Mouse (Mus musculus): ENCODE data around the gene Olfr65. TPM values are rescaled to one million over a fixed set of nuclear protein-coding genes. Genes with fewer than 3 reads are reported as not detected.

Gene Olfr65
- polyA plus RNA-seq, 1 experiment from 2014 or later: not detected

GRCm38 (mm10) chr7:103912969-103913511 is 9.8 kb downstream of the Olfr65 start:
- no peaks in the 10 kb centered on the region for H3K27me3 ChIP-seq
- no peak overlapping the region for H3K4me3 ChIP-seq
- WGBS: 36% methylated on average over 8 of the region's 8 CpGs
- H3K27ac ChIP-seq: no peak overlapping the region
- H3K9me3 ChIP-seq: no peaks in the 10 kb centered on the region
- H3K4me1 ChIP-seq: no peaks in the 10 kb centered on the region
- no peak overlapping the region for H3K4me2 ChIP-seq
- no peak overlapping the region for H3K9ac ChIP-seq
- H3K36me3 ChIP-seq: no peaks in the 10 kb centered on the region
- no peak for ATAC-seq (ENCODE audit: insufficient number of reproducible peaks, insufficient read depth, low FRiP score, low TSS enrichment, low read depth)

GRCm38 (mm10) chr7:103915338-103915737 is 12.1 kb downstream of the Olfr65 start:
- Histone ChIP-seq H3K4me1 (no peaks in the 10 kb centered on the region), H3K4me3 (no peak overlapping the region), H3K9ac (no peak overlapping the region), H3K4me2 (no peak overlapping the region), H3K36me3 (no peaks in the 10 kb centered on the region), H3K27me3 (no peaks in the 10 kb centered on the region), H3K27ac (no peak overlapping the region), H3K9me3 (no peaks in the 10 kb centered on the region)
- no peak for ATAC-seq (ENCODE audit: insufficient number of reproducible peaks, insufficient read depth, low FRiP score, low TSS enrichment, low read depth)

GRCm38 (mm10) chr7:103928525-103928924 is 25.2 kb downstream of the Olfr65 start, which contains the start of gene Olfr631:
Gene Olfr631, plus strand, starts transcription at chr7:103928825.
- H3K27ac ChIP-seq: no peak within 1 kb of the TSS
- H3K9me3 ChIP-seq: no peaks in the 10 kb centered on the region
- no peaks in the 10 kb centered on the region for H3K27me3 ChIP-seq
- no peaks in the 10 kb centered on the region for H3K4me1 ChIP-seq
- no peaks in the 10 kb centered on the region for H3K36me3 ChIP-seq
- H3K9ac ChIP-seq: no peak within 1 kb of the TSS
- H3K4me3 ChIP-seq: no peak within 1 kb of the TSS
- no peak for ATAC-seq (ENCODE audit: insufficient number of reproducible peaks, insufficient read depth, low FRiP score, low TSS enrichment, low read depth)
- no peak within 1 kb of the TSS for H3K4me2 ChIP-seq

GRCm38 (mm10) chr7:103934264-103934663 is 31.0 kb downstream of the Olfr65 start, which contains the start of gene Olfr632:
Gene Olfr632, plus strand, starts transcription at chr7:103934347.
- no peaks in the 10 kb centered on the region for H3K27me3 ChIP-seq
- H3K4me1 ChIP-seq: no peaks in the 10 kb centered on the region
- 77% methylated on average over 2 of the region's 2 CpGs for WGBS
- H3K4me2 ChIP-seq: no peak within 1 kb of the TSS
- no peak within 1 kb of the TSS for H3K4me3 ChIP-seq
- no peaks in the 10 kb centered on the region for H3K36me3 ChIP-seq
- H3K9ac ChIP-seq: no peak within 1 kb of the TSS
- H3K27ac ChIP-seq: no peak within 1 kb of the TSS
- no peak for ATAC-seq (ENCODE audit: insufficient number of reproducible peaks, insufficient read depth, low FRiP score, low TSS enrichment, low read depth)
- H3K9me3 ChIP-seq: no peaks in the 10 kb centered on the region

- no peaks in the 10 kb centered on the region for H3K36me3 ChIP-seq
- H3K27ac ChIP-seq: no peak overlapping the region
- no peak for ATAC-seq (ENCODE audit: insufficient number of reproducible peaks, insufficient read depth, low FRiP score, low TSS enrichment, low read depth)
- WGBS: 21% methylated on average over 2 of the region's 2 CpGs
- H3K4me2 ChIP-seq: no peak overlapping the region
- no peaks in the 10 kb centered on the region for H3K27me3 ChIP-seq
- no peaks in the 10 kb centered on the region for H3K9me3 ChIP-seq
- H3K4me3 ChIP-seq: no peak overlapping the region
- no peaks in the 10 kb centered on the region for H3K4me1 ChIP-seq
- no peak overlapping the region for H3K9ac ChIP-seq
Measured at GRCm38 (mm10) chr7:103942730-103943129, 39.4 kb downstream of the Olfr65 start.

GRCm38 (mm10) chr7:103944137-103944536 is 40.9 kb downstream of the Olfr65 start, which contains the start of gene Olfr633:
Gene Olfr633, plus strand, starts transcription at chr7:103944437.
- Histone ChIP-seq H3K27ac (no peak within 1 kb of the TSS), H3K9me3 (no peaks in the 10 kb centered on the region), H3K4me2 (no peak within 1 kb of the TSS), H3K4me3 (no peak within 1 kb of the TSS), H3K4me1 (no peaks in the 10 kb centered on the region), H3K27me3 (no peaks in the 10 kb centered on the region), H3K36me3 (no peaks in the 10 kb centered on the region), H3K9ac (no peak within 1 kb of the TSS)
- no peak for ATAC-seq (ENCODE audit: insufficient number of reproducible peaks, insufficient read depth, low FRiP score, low TSS enrichment, low read depth)

Other genes with a start within 250 kb of the Olfr65 start
- gene Olfr623, start 239.8 kb upstream of the Olfr65 start, polyA plus RNA-seq (2015; fragmentation: Nextera tagmentation; extraction: Ambion mirVana): not detected in 2 replicates
- 0.07 and 0.08 TPM in 2 replicates for gene Olfr624, start 232.3 kb upstream of the Olfr65 start, polyA plus RNA-seq (2015; fragmentation: Nextera tagmentation; extraction: Ambion mirVana)
- gene Olfr625-ps1, start 220.8 kb upstream of the Olfr65 start, polyA plus RNA-seq (2015; fragmentation: Nextera tagmentation; extraction: Ambion mirVana): not detected in 2 replicates
- gene Olfr243, start 188.8 kb upstream of the Olfr65 start, polyA plus RNA-seq (2015; fragmentation: Nextera tagmentation; extraction: Ambion mirVana): not detected in 2 replicates
- gene Olfr628, start 173.1 kb upstream of the Olfr65 start, polyA plus RNA-seq (2015; fragmentation: Nextera tagmentation; extraction: Ambion mirVana): not detected in 2 replicates
- gene Olfr629, start 158.5 kb upstream of the Olfr65 start, polyA plus RNA-seq (2015; fragmentation: Nextera tagmentation; extraction: Ambion mirVana): not detected in 2 replicates
- gene Olfr630, start 146.2 kb upstream of the Olfr65 start, polyA plus RNA-seq (2015; fragmentation: Nextera tagmentation; extraction: Ambion mirVana): not detected in 2 replicates
- gene Olfr69, start 131.9 kb upstream of the Olfr65 start, polyA plus RNA-seq (2015; fragmentation: Nextera tagmentation; extraction: Ambion mirVana): not detected in 2 replicates
- not detected in 2 replicates for gene Olfr68, start 123.8 kb upstream of the Olfr65 start, polyA plus RNA-seq (2015; fragmentation: Nextera tagmentation; extraction: Ambion mirVana)
- not detected in 2 replicates for gene Olfr67, start 111.7 kb upstream of the Olfr65 start, polyA plus RNA-seq (2015; fragmentation: Nextera tagmentation; extraction: Ambion mirVana)
- gene Hbb-bt, start 89.5 kb upstream of the Olfr65 start, polyA plus RNA-seq (2015; fragmentation: Nextera tagmentation; extraction: Ambion mirVana): 1,311 and 2,074 TPM in 2 replicates
- 2,604 and 4,415 TPM in 2 replicates for gene Hbb-bs, start 75.4 kb upstream of the Olfr65 start, polyA plus RNA-seq (2015; fragmentation: Nextera tagmentation; extraction: Ambion mirVana)
- not detected in 2 replicates for gene Hbb-bh2, start 63.0 kb upstream of the Olfr65 start, polyA plus RNA-seq (2015; fragmentation: Nextera tagmentation; extraction: Ambion mirVana)
- gene Hbb-bh1, start 60.3 kb upstream of the Olfr65 start, polyA plus RNA-seq (2015; fragmentation: Nextera tagmentation; extraction: Ambion mirVana): 46.9 and 96.8 TPM in 2 replicates
- gene Hbb-y, start 50.3 kb upstream of the Olfr65 start, polyA plus RNA-seq (2015; fragmentation: Nextera tagmentation; extraction: Ambion mirVana): 5,482 and 5,510 TPM in 2 replicates
- gene Olfr66, start 17.2 kb upstream of the Olfr65 start, polyA plus RNA-seq (2015; fragmentation: Nextera tagmentation; extraction: Ambion mirVana): not detected in 2 replicates
- not detected in 2 replicates for gene Olfr64, start 9.0 kb upstream of the Olfr65 start, polyA plus RNA-seq (2015; fragmentation: Nextera tagmentation; extraction: Ambion mirVana)
- gene Olfr631, start 25.3 kb downstream of the Olfr65 start, polyA plus RNA-seq (2015; fragmentation: Nextera tagmentation; extraction: Ambion mirVana): not detected in 2 replicates
- not detected in 2 replicates for gene Olfr632, start 30.9 kb downstream of the Olfr65 start, polyA plus RNA-seq (2015; fragmentation: Nextera tagmentation; extraction: Ambion mirVana)
- gene Olfr633, start 41.0 kb downstream of the Olfr65 start, polyA plus RNA-seq (2015; fragmentation: Nextera tagmentation; extraction: Ambion mirVana): not detected in 2 replicates
- 0.03 TPM in 1 of 2 replicates, not detected in the other for gene Olfr635, start 67.7 kb downstream of the Olfr65 start, polyA plus RNA-seq (2015; fragmentation: Nextera tagmentation; extraction: Ambion mirVana)
- gene Olfr638, start 95.3 kb downstream of the Olfr65 start, polyA plus RNA-seq (2015; fragmentation: Nextera tagmentation; extraction: Ambion mirVana): not detected in 2 replicates
- gene Olfr639, start 113.8 kb downstream of the Olfr65 start, polyA plus RNA-seq (2015; fragmentation: Nextera tagmentation; extraction: Ambion mirVana): 0.04 and 0.06 TPM in 2 replicates
- gene Olfr640, start 122.1 kb downstream of the Olfr65 start, polyA plus RNA-seq (2015; fragmentation: Nextera tagmentation; extraction: Ambion mirVana): not detected in 2 replicates
- not detected in 2 replicates for gene Olfr641, start 132.0 kb downstream of the Olfr65 start, polyA plus RNA-seq (2015; fragmentation: Nextera tagmentation; extraction: Ambion mirVana)
- gene Olfr642, start 149.2 kb downstream of the Olfr65 start, polyA plus RNA-seq (2015; fragmentation: Nextera tagmentation; extraction: Ambion mirVana): not detected in 2 replicates
- not detected in 2 replicates for gene 4930516K23Rik, start 158.0 kb downstream of the Olfr65 start, polyA plus RNA-seq (2015; fragmentation: Nextera tagmentation; extraction: Ambion mirVana)
- not detected in 2 replicates for gene Olfr644, start 168.4 kb downstream of the Olfr65 start, polyA plus RNA-seq (2015; fragmentation: Nextera tagmentation; extraction: Ambion mirVana)
- gene Olfr645, start 182.0 kb downstream of the Olfr65 start, polyA plus RNA-seq (2015; fragmentation: Nextera tagmentation; extraction: Ambion mirVana): not detected in 2 replicates
- not detected in 2 replicates for gene Olfr646, start 201.4 kb downstream of the Olfr65 start, polyA plus RNA-seq (2015; fragmentation: Nextera tagmentation; extraction: Ambion mirVana)
- 0.21 TPM in 1 of 2 replicates, not detected in the other for gene Ubqln5, start 226.3 kb downstream of the Olfr65 start, polyA plus RNA-seq (2015; fragmentation: Nextera tagmentation; extraction: Ambion mirVana)
- gene Olfr643, start 233.9 kb downstream of the Olfr65 start, polyA plus RNA-seq (2015; fragmentation: Nextera tagmentation; extraction: Ambion mirVana): not detected in 2 replicates
- gene Ubqln3, start 239.8 kb downstream of the Olfr65 start, polyA plus RNA-seq (2015; fragmentation: Nextera tagmentation; extraction: Ambion mirVana): not detected in 2 replicates
- gene Ubqlnl, start 247.1 kb downstream of the Olfr65 start, polyA plus RNA-seq (2015; fragmentation: Nextera tagmentation; extraction: Ambion mirVana): 0.31 TPM in 1 of 2 replicates, not detected in the other